Mouse (Mus musculus): ENCODE data around the gene Nepro. TPM values are rescaled to one million over a fixed set of nuclear protein-coding genes. Genes with fewer than 3 reads are reported as not detected.

Nepro gene
- polyA plus RNA-seq, 1 experiment = 4.6 TPM

DNA sequence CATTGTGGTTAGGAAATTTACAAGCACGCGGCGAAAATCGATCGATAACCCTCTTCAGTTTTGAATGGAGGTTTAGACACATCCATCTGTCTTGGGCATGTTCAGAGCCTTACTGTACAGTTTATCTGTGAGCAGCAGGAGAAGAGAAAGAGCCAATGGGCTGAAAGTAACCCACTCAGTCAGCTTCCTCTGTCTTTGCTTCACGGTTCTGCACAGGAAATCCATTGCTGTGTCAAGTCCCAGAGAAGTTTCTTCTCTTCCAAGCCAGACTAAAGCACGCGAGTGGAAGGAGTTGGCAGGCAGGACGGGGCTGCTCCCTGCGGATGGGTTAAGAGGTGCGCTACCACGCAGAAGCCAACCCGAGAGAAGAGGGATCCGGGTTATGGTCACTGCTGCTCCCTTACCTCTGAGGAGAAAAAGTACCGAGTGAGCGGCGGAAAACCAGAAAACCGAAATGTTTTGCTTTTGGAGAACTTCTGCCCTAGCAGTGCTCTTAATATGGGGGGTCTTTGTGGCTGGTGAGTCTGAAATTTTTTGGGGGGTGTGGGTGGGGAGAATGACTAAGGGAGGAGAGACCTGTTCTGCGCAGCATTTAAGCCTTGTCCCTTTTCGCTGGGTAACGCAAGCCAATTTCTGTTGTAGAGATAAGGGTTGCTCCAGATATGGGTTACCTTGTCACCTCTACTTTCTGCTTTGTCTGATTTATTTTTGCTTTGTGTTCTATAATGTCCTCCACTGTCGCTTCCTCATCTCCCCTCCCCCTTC lies 41.6 kb downstream of the Nepro start, which contains the start of gene Cd200r1:
Gene Cd200r1, plus strand, starts transcription at position 182 of the 765 bp plus-strand sequence.
- peak within 1 kb of the TSS; percentile 67 for H3K4me3 ChIP-seq (replicated peaks; ENCODE audit: control insufficient read depth, low read depth, low read length)
- peak within 1 kb of the TSS; percentile 18; the same call in 1 of the 2 replicates for H3K27ac ChIP-seq (ENCODE audit: control insufficient read depth, insufficient read depth, low read depth, low read length, poor library complexity)
- TF ChIP-seq POLR2A (IDR thresholded peaks at IDR 0.05; ENCODE audit: borderline replicate concordance, control insufficient read depth, low read depth, low read length) (no peak), CTCF (IDR thresholded peaks at IDR 0.05; ENCODE audit: control insufficient read depth, insufficient read depth, low read length) (no peak)
- no peaks in the 10 kb centered on the region; the same call in 1 of the 2 replicates for H3K4me1 ChIP-seq (ENCODE audit: control insufficient read depth, insufficient read depth, low read length)
- 2% methylated on average over 22 of the region's 22 CpGs for WGBS

DNA sequence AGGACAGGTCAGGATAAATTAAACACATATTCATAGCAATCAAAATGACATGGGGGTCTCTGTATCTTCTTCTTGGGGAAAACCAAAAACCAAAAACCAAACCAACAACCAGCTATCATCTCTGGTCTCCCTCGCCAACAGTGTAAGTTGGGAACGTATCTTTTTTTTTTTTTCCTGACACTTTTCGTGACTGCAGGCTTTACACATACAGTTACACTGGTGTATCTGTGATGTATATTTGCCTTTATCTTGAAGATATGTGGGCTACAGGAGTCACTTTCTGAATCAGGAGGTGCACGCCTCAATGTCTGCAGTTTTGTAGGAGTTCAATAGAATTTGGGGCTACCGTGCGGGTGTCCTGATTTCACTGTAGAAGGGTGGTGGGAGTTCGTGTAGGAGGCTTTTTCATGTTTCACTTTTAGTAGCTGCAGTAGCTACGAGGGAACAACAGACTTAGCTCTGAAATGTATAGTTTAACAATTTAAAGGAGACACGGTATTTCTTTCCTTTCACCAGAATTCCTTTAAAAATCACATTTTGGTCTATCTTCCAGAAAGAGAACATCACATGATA lies 42.3 kb downstream of the Nepro start:
- 2% methylated on average over 9 of the region's 9 CpGs for WGBS
- TF ChIP-seq CTCF (IDR thresholded peaks at IDR 0.05; ENCODE audit: control insufficient read depth, insufficient read depth, low read length) = no peak
- TF ChIP-seq POLR2A (IDR thresholded peaks at IDR 0.05; ENCODE audit: borderline replicate concordance, control insufficient read depth, low read depth, low read length) = no peak
- Histone ChIP-seq H3K4me3 (replicated peaks; ENCODE audit: control insufficient read depth, low read depth, low read length) (peak overlapping the region; percentile 67), H3K27ac (ENCODE audit: control insufficient read depth, insufficient read depth, low read depth, low read length, poor library complexity) (no peak overlapping the region), H3K4me1 (ENCODE audit: control insufficient read depth, insufficient read depth, low read length) (no peaks in the 10 kb centered on the region; the same call in 1 of the 2 replicates)

DNA sequence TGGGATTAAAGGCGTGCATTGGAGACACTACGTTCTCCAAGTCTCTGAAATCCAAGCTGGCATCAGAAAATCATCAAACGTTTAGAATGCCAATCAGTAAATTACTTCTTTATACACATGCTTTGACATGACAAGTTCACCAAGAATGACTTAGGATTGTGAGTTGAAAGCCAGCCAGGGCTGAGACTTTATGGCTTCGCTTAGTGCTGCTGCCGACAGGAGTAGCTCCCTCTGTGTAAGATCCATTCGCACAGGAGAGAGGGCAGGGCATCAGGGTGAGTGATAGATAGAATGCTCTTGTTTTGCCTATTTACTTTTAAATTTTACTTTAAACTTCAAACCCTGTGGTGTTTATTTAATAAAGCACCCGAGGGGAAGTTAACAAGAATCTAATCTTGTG lies 43.4 kb downstream of the Nepro start:
- Histone ChIP-seq H3K4me3 (replicated peaks; ENCODE audit: control insufficient read depth, low read depth, low read length) (peak overlapping the region; percentile 68), H3K4me1 (ENCODE audit: control insufficient read depth, insufficient read depth, low read length) (no peaks in the 10 kb centered on the region; the same call in 1 of the 2 replicates), H3K27ac (ENCODE audit: control insufficient read depth, insufficient read depth, low read depth, low read length, poor library complexity) (no peak overlapping the region)
- TF ChIP-seq CTCF (IDR thresholded peaks at IDR 0.05; ENCODE audit: control insufficient read depth, insufficient read depth, low read length) = no peak
- no peak for TF ChIP-seq POLR2A (IDR thresholded peaks at IDR 0.05; ENCODE audit: borderline replicate concordance, control insufficient read depth, low read depth, low read length)
- 34% methylated on average over 7 of the region's 7 CpGs for WGBS

DNA sequence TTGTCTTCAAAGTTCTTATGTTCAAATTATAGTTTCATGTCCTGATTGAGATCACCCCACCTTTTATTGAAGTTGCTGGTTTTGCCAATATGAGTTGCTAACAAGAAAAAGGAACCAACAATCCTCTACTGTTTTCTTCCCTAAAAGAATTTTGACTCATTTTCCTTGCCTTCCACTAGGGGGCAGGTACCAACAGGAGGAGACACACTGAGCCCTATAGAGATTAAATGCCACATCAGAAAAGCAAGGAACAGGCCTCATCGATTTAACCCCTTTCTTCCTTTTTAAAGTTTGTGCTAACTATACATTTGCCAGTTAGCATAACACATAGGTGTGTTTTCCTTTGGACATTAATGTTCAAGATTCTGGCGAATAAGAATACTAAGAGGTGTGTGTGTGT lies 43.9 kb downstream of the Nepro start:
- no peak overlapping the region for H3K4me3 ChIP-seq (replicated peaks; ENCODE audit: control insufficient read depth, low read depth, low read length)
- no peaks in the 10 kb centered on the region; the same call in 1 of the 2 replicates for H3K4me1 ChIP-seq (ENCODE audit: control insufficient read depth, insufficient read depth, low read length)
- 24% methylated on average over 2 of the region's 2 CpGs for WGBS
- 0 out of 2 replicates have a peak, but pooled peaks have one; percentile 35 for TF ChIP-seq CTCF (IDR thresholded peaks at IDR 0.05; ENCODE audit: control insufficient read depth, insufficient read depth, low read length)
- TF ChIP-seq POLR2A (IDR thresholded peaks at IDR 0.05; ENCODE audit: borderline replicate concordance, control insufficient read depth, low read depth, low read length) = no peak
- no peak overlapping the region for H3K27ac ChIP-seq (ENCODE audit: control insufficient read depth, insufficient read depth, low read depth, low read length, poor library complexity)

DNA sequence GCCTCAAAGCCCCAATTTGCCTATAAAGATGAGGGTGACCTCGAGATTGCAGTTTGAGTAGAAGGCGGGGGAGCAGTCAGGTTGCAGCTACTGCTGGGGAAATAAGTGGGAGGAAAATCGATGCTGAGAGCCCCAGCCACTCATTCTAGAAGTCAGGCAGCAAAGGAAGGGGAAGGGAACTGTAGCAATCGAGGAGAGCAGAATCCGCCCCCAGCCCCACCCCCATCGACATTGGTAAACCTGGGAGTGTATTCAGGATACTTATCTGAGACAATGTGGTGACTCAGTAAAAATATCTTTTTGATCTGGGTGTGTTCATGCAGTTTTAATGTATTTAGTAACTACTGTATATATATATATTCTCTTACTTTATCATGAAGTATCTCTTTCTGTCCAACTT lies 48.5 kb downstream of the Nepro start:
- H3K27ac ChIP-seq (ENCODE audit: control insufficient read depth, insufficient read depth, low read depth, low read length, poor library complexity) = 0 out of 2 replicates have a peak overlapping the region, but pooled peaks have one; percentile 8
- 11% methylated on average over 6 of the region's 6 CpGs for WGBS
- no peaks in the 10 kb centered on the region; the same call in 1 of the 2 replicates for H3K4me1 ChIP-seq (ENCODE audit: control insufficient read depth, insufficient read depth, low read length)
- TF ChIP-seq POLR2A (IDR thresholded peaks at IDR 0.05; ENCODE audit: borderline replicate concordance, control insufficient read depth, low read depth, low read length) (no peak), CTCF (IDR thresholded peaks at IDR 0.05; ENCODE audit: control insufficient read depth, insufficient read depth, low read length) (no peak)
- H3K4me3 ChIP-seq (replicated peaks; ENCODE audit: control insufficient read depth, low read depth, low read length) = no peak overlapping the region

DNA sequence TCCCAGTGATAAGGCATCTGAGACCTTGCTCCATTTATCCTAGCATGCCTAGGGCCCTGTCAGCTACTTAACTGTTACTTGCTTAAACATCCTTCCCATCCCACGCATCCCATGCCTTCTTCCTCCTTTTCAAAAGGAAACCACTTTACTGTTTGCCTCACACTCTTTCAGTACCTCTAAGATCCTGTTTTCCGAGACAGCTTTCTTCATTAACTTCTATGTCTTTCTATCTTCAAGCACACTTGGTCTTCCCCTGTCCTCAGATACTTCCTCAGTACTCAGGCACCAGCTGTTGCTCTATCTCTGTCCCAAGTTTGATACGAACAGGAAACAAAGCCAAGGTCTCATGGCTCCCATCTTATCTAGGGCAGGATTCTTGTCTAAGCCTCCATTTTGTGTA lies 49.6 kb downstream of the Nepro start:
- 31% methylated on average over 3 of the region's 3 CpGs for WGBS
- no peaks in the 10 kb centered on the region; the same call in 1 of the 2 replicates for H3K4me1 ChIP-seq (ENCODE audit: control insufficient read depth, insufficient read depth, low read length)
- TF ChIP-seq CTCF (IDR thresholded peaks at IDR 0.05; ENCODE audit: control insufficient read depth, insufficient read depth, low read length) (no peak), POLR2A (IDR thresholded peaks at IDR 0.05; ENCODE audit: borderline replicate concordance, control insufficient read depth, low read depth, low read length) (no peak)
- no peak overlapping the region for H3K27ac ChIP-seq (ENCODE audit: control insufficient read depth, insufficient read depth, low read depth, low read length, poor library complexity)
- no peak overlapping the region for H3K4me3 ChIP-seq (replicated peaks; ENCODE audit: control insufficient read depth, low read depth, low read length)

DNA sequence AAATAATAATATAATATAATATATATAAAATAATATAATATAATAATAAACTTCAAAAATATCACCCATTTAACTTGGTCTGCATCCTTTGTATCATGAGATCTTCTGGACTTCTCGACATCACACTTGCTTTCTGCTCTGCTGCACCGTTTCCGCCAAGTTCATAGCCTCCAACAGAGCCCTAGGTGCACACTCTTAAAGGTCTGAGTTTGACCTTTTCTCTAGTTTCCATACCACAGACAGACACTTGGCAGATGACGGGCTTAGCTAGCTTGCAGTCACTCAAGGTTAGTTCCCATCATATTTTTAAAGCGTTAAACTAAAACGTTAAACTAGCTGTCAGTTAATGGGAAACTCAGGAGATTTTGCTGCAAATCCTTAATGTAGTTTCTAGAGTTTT lies 50.1 kb downstream of the Nepro start:
- no peak overlapping the region for H3K27ac ChIP-seq (ENCODE audit: control insufficient read depth, insufficient read depth, low read depth, low read length, poor library complexity)

DNA sequence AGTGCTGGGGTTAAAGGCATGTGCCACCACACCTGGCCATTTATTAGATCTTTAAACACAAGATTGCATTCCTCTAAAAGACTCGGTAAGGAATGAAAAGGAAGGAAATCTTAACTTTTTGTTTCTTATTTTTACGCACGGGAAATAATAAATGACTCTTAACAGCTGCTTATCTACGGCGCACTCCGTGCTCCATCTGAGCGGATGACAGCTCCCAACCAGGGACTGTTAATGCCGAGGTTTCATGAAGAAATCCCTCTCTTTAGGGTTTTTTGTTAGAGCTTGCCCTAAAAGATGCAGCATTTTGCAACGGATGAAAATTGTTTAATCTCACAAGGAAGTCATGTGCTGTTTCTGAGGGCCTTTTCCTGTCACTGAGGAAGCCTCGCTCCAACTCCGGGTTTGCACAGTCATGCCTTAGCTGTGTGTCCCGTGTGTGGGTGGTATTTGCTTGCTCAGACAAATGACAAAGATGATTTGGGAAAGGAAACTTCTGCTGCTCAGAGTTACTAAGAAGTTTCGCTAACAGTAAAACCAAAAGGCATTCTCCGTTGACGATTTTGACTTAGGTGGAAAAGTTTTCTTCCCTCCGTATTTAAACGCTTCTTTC lies 54.5 kb downstream of the Nepro start:
- no peak for TF ChIP-seq CTCF (IDR thresholded peaks at IDR 0.05; ENCODE audit: control insufficient read depth, insufficient read depth, low read length)
- no peaks in the 10 kb centered on the region; the same call in 1 of the 2 replicates for H3K4me1 ChIP-seq (ENCODE audit: control insufficient read depth, insufficient read depth, low read length)
- H3K27ac ChIP-seq (ENCODE audit: control insufficient read depth, insufficient read depth, low read depth, low read length, poor library complexity) = peak overlapping the region; percentile 71; the same call in 1 of the 2 replicates
- 2% methylated on average over 17 of the region's 17 CpGs for WGBS
- peak overlapping the region; percentile 38 for H3K4me3 ChIP-seq (replicated peaks; ENCODE audit: control insufficient read depth, low read depth, low read length)

More for the DNA sequence above, 50.1 kb downstream of the Nepro start:
- TF ChIP-seq CTCF (IDR thresholded peaks at IDR 0.05; ENCODE audit: control insufficient read depth, insufficient read depth, low read length) (no peak), POLR2A (IDR thresholded peaks at IDR 0.05; ENCODE audit: borderline replicate concordance, control insufficient read depth, low read depth, low read length) (no peak)
- H3K4me3 ChIP-seq (replicated peaks; ENCODE audit: control insufficient read depth, low read depth, low read length) = no peak overlapping the region
- H3K4me1 ChIP-seq (ENCODE audit: control insufficient read depth, insufficient read depth, low read length) = no peaks in the 10 kb centered on the region; the same call in 1 of the 2 replicates
- WGBS = 89% methylated on average over 6 of the region's 6 CpGs
